Mouse (Mus musculus) Patski (cell line): Measurements from ENCODE around the gene Ppfia4. TPM values are rescaled to one million over a fixed set of nuclear protein-coding genes. Genes with fewer than 3 reads are reported as not detected.

Source experiments
- ATAC-seq: fragments of 100-300 bp; one replicate; pipeline ENCODE4 v1.8.0; 2021
- CTCF ChIA-PET: fragments of 350-600 bp; sonication (Branson Sonifier 250); formaldehyde crosslinking; loops from one replicate; lab custom pipeline; 2022; ENCODE audit warnings: inconsistent platforms; lab: Charles Lee
- POLR2A ChIA-PET: fragments of 350-600 bp; sonication (Branson Sonifier 250); formaldehyde crosslinking; loops from one replicate; lab custom pipeline; 2022; ENCODE audit warnings: antibody characterized with exemption, inconsistent platforms; lab: Charles Lee
- DNase-seq: peaks from one replicate; pipeline ENCODE4 v3.0.0-alpha.2; 2011; ENCODE audit warnings: low read depth, low spot score
- H3K27me3 ChIP-seq: fragments of 371-371 bp; one replicate; pipeline ENCODE4 v1.5.1; 2021
- CTCF ChIP-seq: fragments of 100-300 bp; IDR thresholded peaks from one replicate; pipeline ENCODE4 v1.5.1; 2021
- in situ Hi-C: fragments of 300-500 bp; cut with MboI; formaldehyde crosslinking; loops from 3 replicates; pipeline ENCODE4 v1.11.1; 2018; ENCODE audit warnings: low pct_unique_long_range_greater_than_20kb, mixed read lengths
- polyA plus RNA-seq: library from polyadenylated mRNA; unstranded; gene quantifications from one replicate; pipeline ENCODE4 v1.2.3, GENCODE M21; 2021

Gene Ppfia4
- 0.30 TPM for polyA plus RNA-seq

DNA sequence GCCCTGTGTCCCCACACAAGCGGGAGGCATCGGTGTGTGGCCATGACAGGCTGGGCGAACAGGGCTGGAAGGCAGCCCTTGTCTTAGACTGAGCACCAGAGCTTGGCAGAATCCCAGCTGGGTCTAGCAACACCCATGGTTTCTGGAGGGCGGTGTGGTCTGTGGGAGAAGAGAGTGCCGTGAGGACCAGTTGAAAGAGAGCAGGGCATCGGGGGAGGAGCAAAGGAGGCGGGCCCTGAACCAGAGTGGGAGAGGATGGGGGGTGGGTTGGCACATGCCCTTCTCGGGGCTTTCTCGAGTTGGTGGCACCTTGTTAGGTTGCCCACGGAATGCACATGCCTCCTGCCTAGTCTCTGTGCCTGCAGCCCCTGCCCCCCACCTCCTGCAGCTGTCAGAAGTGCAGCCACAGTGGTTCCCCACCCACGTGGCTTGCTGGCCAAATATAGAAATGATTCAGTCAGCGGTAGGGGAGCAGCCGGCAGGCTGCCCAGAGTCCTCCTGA lies at the start of gene Ppfia4:
TSS of gene Ppfia4 (minus strand) at position 159 of the 502 bp plus-strand sequence.
- peak; percentile 81 for DNase-seq
- CTCF ChIA-PET = interaction anchor here (1.2 to 5.0 kb wide), 6 partner anchors 10 to 277 kb away, joined by 3 to 28 read pairs (median 4); no protein-coding TSS in a partner anchor
- POLR2A ChIA-PET = interaction anchor here (0.8 to 1.1 kb wide), 3 partner anchors 29 to 98 kb away, joined by 3 read pairs; no protein-coding TSS in a partner anchor
- in situ Hi-C loops = no loop called here
- ATAC-seq = peak; percentile 81
- TF ChIP-seq CTCF = no peak
- H3K27me3 ChIP-seq = no peaks in the 10 kb centered on the region

DNA sequence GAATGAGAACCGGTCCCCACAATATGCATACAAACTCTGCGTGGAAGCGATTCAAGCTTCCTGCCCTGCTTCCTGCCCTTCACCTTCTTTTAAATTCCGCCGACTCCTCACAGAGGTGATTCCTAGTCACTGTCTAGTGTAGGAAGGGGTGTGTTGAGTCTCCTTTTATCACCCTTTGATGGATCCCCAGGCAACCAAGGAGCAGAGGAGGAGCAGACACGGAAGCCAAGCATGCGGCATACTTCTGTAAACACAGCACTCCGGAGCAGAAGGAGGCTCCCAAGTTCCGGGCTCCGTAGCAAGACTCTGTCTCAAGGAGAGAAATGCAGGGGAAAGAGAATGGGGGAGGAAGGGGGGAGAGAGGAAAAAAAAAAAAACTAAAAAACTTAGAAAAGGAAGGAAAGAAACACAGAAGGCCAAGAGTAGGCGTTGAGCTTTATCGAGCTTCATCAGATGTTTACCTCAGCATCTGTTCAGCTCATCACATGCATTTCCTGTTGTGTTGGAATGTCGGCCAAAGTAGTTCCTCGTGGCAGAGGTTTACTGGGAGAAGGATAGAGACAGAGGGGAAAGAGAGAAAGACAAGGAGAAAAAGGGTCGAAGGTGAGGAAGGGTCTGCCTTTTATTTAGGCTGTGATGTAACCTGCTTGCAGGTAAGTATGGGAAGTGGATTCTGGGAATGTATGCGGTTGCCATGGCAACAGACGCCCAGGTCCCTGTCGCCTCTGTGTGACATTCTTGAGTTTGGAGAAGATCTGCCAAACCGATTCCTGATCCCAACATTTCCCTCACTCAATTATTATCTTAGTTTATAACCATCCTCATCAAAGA lies 49.3 kb upstream of the Ppfia4 start:
- in situ Hi-C loops = no loop called here
- no peak for DNase-seq
- TF ChIP-seq CTCF = no peak
- no peak for ATAC-seq
- H3K27me3 ChIP-seq = peaks cover 3% of the 10 kb centered on the region
- ChIA-PET POLR2A (no interaction called here), CTCF (no interaction called here)

DNA sequence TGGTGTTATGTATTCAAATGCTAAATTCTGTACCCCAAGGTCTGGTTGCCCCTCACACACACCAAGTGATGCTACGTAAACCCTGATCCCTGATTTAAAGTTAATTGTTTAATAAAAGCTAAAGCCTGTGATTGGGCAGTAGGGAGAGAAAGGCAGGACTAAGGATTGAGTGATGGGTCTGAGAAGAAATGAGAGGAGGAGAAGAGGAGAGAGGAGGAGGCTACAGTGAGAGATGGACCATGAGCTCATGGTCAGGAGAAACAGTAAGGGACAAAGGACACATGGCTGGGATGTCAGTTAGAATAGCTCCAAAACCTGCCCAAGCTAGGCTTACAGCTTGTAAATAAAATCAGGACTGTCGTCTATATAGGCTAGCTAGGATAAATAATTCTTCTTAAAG lies 48.3 kb upstream of the Ppfia4 start:
- ATAC-seq = no peak
- ChIA-PET POLR2A (no interaction called here), CTCF (interaction anchor here (1.0 kb wide), 1 partner anchor 11 kb away, joined by 3 read pairs; no protein-coding TSS in a partner anchor)
- in situ Hi-C loops = no loop called here
- H3K27me3 ChIP-seq = peaks cover 3% of the 10 kb centered on the region
- no peak for DNase-seq
- no peak for TF ChIP-seq CTCF

DNA sequence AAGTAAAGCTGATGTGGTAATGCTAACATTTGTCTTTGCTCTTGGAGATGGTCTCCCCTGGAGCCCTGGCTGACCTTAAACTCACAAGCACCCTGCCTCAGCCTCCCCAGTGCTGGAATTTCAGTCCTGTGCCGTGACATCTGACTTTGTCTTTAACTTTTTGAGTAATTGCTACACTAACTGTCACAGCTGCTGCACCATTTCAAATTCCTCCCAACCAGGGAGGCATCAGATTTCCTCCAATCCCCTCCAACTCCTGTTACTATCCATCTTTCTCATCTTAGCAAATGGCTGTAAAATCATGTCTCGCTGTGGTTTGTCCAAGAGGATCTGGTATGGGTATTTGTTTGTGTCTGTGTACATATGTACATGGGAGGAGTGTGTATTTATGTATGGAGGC lies 41.4 kb upstream of the Ppfia4 start:
- in situ Hi-C loops = loop anchor here (5.0 to 10.0 kb wide), 2 partner anchors 78 to 231 kb away; no protein-coding TSS in a partner anchor
- ChIA-PET POLR2A (no interaction called here), CTCF (no interaction called here)
- TF ChIP-seq CTCF = no peak
- no peak for DNase-seq
- ATAC-seq = no peak
- H3K27me3 ChIP-seq = no peaks in the 10 kb centered on the region

DNA sequence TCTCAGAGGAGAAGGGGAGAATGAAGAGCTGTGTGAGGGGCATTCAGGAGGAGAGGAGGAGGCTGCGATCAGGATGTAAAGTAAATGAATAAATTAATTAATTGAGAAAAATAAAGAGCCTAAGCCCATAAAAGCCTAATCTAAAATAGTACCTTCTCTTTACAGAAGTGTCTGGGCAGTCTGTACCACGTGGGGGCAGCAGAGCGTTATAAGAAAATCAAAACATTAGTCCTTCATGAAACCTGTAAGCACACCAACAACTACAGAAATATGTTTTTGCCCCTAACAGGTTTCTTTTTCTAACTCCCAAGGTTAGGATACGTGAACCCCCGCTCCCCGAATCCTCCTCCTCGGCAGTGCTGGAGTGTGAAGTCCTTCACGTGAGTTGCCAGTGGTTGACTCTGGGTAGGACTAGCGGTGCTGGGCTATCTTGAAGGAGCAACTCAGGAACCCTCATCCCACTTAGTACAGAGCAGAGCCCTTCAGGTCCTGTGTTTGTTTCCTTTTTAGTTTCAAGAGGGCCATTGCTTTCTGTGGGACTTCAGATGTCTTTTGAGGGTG lies 36.1 kb upstream of the Ppfia4 start:
- H3K27me3 ChIP-seq = no peaks in the 10 kb centered on the region
- ChIA-PET CTCF (interaction anchor here (0.9 to 1.8 kb wide), 2 partner anchors 82 to 88 kb away, joined by 3 to 7 read pairs; no protein-coding TSS in a partner anchor), POLR2A (interaction anchor here (1.9 kb wide), 1 partner anchor 38 kb away, joined by 4 read pairs; no protein-coding TSS in a partner anchor)
- no peak for ATAC-seq
- peak; percentile 76 for TF ChIP-seq CTCF
- no peak for DNase-seq
- in situ Hi-C loops = no loop called here

DNA sequence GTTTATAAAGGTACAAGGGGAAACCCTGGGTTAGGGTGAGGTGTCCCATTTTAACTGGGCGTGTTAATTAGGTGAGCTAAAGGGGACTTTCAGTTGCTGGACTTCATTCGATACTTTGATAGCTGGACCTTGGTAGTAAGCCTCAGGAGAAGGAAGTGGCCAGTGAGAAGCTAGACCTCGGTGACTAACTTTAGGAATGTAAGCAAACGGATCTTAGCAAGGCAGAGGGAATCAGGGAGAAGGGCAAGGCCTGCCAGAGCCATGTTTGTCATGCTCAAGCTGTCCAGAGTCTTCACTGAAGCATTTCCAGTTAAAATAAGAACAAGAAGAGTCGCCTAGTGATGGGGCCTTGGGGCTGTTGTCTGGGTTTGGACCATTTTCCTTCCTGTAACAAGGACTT lies 32.8 kb upstream of the Ppfia4 start:
- TF ChIP-seq CTCF = no peak
- ATAC-seq = no peak
- in situ Hi-C loops = no loop called here
- CTCF ChIA-PET = interaction anchor here (1.3 to 1.5 kb wide), 2 partner anchors 54 to 130 kb away, joined by 3 to 5 read pairs; no protein-coding TSS in a partner anchor
- POLR2A ChIA-PET = no interaction called here
- H3K27me3 ChIP-seq = no peaks in the 10 kb centered on the region
- DNase-seq = no peak

DNA sequence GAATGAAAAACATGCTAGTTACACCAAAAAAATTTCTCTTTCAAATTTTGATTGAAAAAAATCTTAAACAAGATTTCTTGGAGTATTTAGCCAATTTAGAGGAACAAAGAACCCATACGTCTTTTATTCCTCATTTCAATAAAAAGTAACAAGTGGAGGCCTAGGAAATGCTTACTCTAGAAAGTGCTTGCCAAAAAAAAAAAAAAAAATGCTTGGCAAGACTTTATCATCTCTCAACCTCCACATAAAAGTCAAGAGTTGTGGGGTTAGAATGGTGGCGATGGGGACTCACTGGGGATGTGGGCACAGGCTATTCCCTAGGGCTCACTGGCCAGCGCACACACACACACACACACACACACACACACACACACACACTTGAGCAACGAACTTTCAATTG lies 30.5 kb upstream of the Ppfia4 start:
- in situ Hi-C loops = loop anchor here (5.0 kb wide), 1 partner anchor 44 kb away; the partner anchor contains the start of gene Cyb5r1
- POLR2A ChIA-PET = interaction anchor here (1.1 kb wide), 1 partner anchor 217 kb away, joined by 3 read pairs; no protein-coding TSS in a partner anchor
- TF ChIP-seq CTCF = no peak
- ATAC-seq (no peak), DNase-seq (no peak)
- CTCF ChIA-PET = no interaction called here
- no peaks in the 10 kb centered on the region for H3K27me3 ChIP-seq

DNA sequence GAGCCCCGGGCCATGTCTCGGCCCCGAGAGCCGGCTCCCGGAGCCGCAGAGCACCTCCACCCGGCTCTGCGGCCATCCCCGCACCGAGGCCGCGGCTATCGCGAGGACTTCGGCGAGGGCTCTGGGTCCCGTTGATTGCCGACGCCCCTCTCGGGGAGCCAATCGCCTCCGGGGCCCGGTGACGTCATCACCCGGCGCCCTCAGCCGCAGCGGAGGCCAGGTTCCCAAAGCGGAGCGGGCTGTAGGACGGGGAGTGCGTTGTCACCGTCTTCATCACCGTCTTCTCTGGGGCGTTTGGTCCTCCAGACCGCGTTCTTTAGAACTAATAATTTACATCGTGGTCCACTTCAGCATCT lies 29.1 kb upstream of the Ppfia4 start, which contains the start of gene Tmem183a:
TSS of gene Tmem183a (minus strand) at position 123 of the 356 bp plus-strand sequence.
- TF ChIP-seq CTCF = no peak
- ATAC-seq = peak; percentile 92
- peak; percentile 69 for DNase-seq
- CTCF ChIA-PET = no interaction called here
- no peaks in the 10 kb centered on the region for H3K27me3 ChIP-seq
- in situ Hi-C loops = loop anchor here (5.0 kb wide), 1 partner anchor 45 kb away; the partner anchor contains the start of gene Cyb5r1
- POLR2A ChIA-PET = interaction anchor here (0.8 to 1.4 kb wide), 3 partner anchors 11 to 44 kb away, joined by 3 to 4 read pairs (median 4); partner anchors contain the start of genes Cyb5r1 and Ppfia4

DNA sequence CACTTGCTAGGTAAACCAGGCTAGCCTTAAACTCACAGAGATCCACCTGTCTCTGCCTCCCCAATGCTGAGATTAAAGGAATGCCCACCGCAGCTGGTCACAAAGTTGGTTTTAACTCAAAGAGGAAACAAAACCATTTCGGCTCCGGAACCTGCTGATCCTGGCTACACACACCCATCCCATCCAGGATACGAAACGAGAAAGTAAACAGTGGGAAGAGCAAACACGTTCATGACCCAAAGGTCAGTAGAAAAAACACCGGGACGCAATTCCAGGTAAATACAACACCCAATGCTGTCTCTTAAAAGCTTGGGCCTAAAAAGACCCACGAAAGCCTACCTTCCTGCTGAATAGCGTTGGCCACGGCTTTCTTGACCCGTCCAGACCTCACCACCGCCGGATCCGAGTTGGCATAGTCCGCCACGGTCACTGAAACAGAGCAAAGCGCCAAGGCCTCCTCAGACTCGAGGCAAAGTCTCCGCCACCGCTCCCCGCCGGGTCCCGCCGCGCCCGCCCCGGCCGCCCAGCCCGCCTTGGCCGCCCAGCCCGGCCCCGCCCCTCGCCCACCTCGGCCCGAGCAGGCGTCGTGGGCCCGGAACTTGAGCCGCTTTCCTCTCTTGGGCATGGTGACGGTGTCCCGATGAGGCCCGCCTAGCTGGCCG lies 28.6 kb upstream of the Ppfia4 start:
- ATAC-seq (peak; percentile 73), DNase-seq (no peak)
- no peaks in the 10 kb centered on the region for H3K27me3 ChIP-seq
- CTCF ChIA-PET = no interaction called here
- no peak for TF ChIP-seq CTCF
- in situ Hi-C loops = loop anchor here (5.0 kb wide), 1 partner anchor 46 kb away; the partner anchor contains the start of gene Cyb5r1
- POLR2A ChIA-PET = interaction anchor here (1.3 to 1.4 kb wide), 2 partner anchors 11 to 44 kb away, joined by 4 read pairs; partner anchors contain the start of gene Cyb5r1

DNA sequence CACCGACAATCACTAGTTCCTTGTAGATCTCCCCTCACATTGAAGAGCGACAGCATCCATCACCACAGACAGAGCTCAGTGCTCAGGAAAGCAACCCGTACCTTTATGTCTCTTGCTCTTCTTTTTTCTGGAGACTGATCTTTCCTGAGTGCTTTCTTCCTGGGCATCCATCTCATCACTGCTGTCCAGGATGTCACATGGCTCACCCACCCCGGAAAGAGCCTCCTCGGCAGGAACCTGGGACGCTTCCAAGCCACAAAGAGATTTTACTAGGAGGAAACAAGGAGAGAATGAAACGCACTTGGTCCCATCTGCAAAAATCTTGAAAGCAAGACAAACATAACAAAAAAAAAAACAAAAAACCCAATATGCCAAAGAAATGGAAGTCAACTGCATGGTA lies 27.9 kb upstream of the Ppfia4 start:
- ChIA-PET CTCF (no interaction called here), POLR2A (interaction anchor here (0.7 to 1.3 kb wide), 2 partner anchors 45 to 73 kb away, joined by 3 to 4 read pairs; partner anchors contain the start of gene Cyb5r1)
- in situ Hi-C loops = loop anchor here (5.0 kb wide), 1 partner anchor 47 kb away; the partner anchor contains the start of gene Cyb5r1
- ATAC-seq = no peak
- no peak for DNase-seq
- no peak for TF ChIP-seq CTCF
- H3K27me3 ChIP-seq = no peaks in the 10 kb centered on the region
